Mouse (Mus musculus): ENCODE data around the gene Arhgap42.

GRCm38 (mm10) chr9:8970240-8970639 lies 268.7 kb downstream of the Arhgap42 start:
- TF ChIP-seq POLR2A (IDR thresholded peaks at IDR 0.05; ENCODE audit: insufficient read length, low read depth) (no peak), MAX (IDR thresholded peaks at IDR 0.05; ENCODE audit: low read depth) (no peak), TCF12 (IDR thresholded peaks at IDR 0.05; ENCODE audit: insufficient read depth, poor library complexity, severe bottlenecking) (no peak), TCF3 (IDR thresholded peaks at IDR 0.05; ENCODE audit: insufficient read length, low read depth) (no peak), USF1 (IDR thresholded peaks at IDR 0.05; ENCODE audit: low read depth) (no peak), MYOG (IDR thresholded peaks at IDR 0.05; ENCODE audit: control insufficient read depth in 1 of 3, insufficient read depth in 1 of 3, insufficient read length in 2 of 3, low read depth in 2 of 3) (no peak), MYOD1 (IDR thresholded peaks at IDR 0.05; ENCODE audit: control insufficient read depth in 1 of 3, insufficient read length in 2 of 3, low read depth in 2 of 3) (no peak), E2F4 (IDR thresholded peaks at IDR 0.05; ENCODE audit: insufficient read depth) (no peak), CEBPB (IDR thresholded peaks at IDR 0.05; ENCODE audit: insufficient read depth, poor library complexity, severe bottlenecking) (no peak), POLR2AphosphoS2 (IDR thresholded peaks at IDR 0.05; ENCODE audit: insufficient read length, low read depth) (no peak), SRF (IDR thresholded peaks at IDR 0.05; ENCODE audit: control insufficient read depth, insufficient read length, low read depth) (no peak)

All from myocyte (in vitro differentiated cells).